Mouse (Mus musculus): ENCODE measurements around the gene Kcnmb1.

DNA sequence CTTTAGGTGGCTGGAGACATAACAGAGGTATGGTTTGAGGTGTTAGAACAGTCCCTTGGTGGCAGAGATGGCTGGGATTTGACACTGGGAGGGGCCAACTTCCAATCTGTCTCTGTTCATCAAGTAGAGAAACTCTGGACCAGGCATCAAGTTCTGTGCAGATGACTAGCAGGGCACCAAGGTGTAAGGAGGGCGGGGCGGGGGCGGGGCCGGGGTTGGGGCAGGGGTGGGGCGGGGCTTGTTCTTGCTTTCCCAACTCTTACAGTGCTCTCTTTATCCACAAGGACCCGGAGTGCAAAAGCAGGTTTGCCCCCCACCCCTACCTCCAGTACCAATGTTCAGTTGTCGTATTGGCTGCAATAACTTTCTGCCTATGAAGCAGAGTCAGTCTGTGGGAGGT is 635 bp upstream of the Kcnmb1 start:
- TF ChIP-seq EP300 (IDR thresholded peaks at IDR 0.05; ENCODE audit: low read length) (no peak), ETS1 (conservative IDR thresholded peaks at IDR 0.05; ENCODE audit: low read depth, low read length) (no peak), CTCF (conservative IDR thresholded peaks at IDR 0.05 in 1 of 2, IDR thresholded peaks at IDR 0.05 in 1 of 2; ENCODE audit: low read depth in 2 of 2, low read length in 2 of 2) (no peak), POLR2A (IDR thresholded peaks at IDR 0.05; ENCODE audit: low read depth, low read length) (no peak), ZC3H11A (IDR thresholded peaks at IDR 0.05; ENCODE audit: low read depth, low read length) (no peak), USF1 (IDR thresholded peaks at IDR 0.05; ENCODE audit: low read depth, low read length) (no peak), ZMIZ1 (IDR thresholded peaks at IDR 0.05; ENCODE audit: low read depth, low read length) (no peak), HCFC1 (IDR thresholded peaks at IDR 0.05; ENCODE audit: low read depth, low read length) (no peak), CHD2 (IDR thresholded peaks at IDR 0.05; ENCODE audit: low read length) (no peak)

All from CH12.LX (cell line).